Mouse (Mus musculus): ENCODE results near the gene Adh1. TPM values are rescaled to one million over a fixed set of nuclear protein-coding genes. Genes with fewer than 3 reads are reported as not detected.

The Adh1 gene
- 675 and 751 TPM in 2 replicates for polyA plus RNA-seq (2015; fragmentation: Nextera tagmentation; extraction: Ambion mirVana)

GRCm38 (mm10) chr3:138260721-138261669 is at the start of gene Adh1:
Adh1 (plus strand) TSS chr3:138260991.

GRCm38 (mm10) chr3:138217631-138218264 is 43.0 kb upstream of the Adh1 start, which contains the start of gene Adh7:
Adh7 (plus strand) TSS chr3:138217760.

DNA sequence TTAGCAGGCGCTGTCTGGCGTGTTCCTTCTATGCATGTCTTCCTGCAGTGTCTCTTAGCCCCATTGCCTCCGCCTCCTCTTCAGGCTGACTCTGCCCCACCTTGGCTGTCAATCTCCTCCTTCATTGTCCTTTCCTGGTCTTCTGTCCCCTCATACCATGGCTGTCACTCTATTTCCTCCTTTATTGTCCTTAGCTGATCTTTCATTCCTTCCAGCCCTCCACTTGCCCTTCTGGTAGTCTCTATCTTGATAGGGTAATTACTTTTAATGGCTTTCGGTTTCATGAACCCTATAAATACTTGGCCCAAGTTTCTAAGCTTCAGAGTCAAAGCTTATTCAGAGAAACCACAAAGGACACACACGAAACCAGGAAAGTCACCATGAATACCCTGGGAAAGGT is 52.2 kb downstream of the Adh1 start, which contains the start of gene Adh6a:
Adh6a (plus strand) TSS at position 322 of the 400 bp plus-strand sequence.

Other genes starting within 250 kb of the Adh1 start
- 0.07 and 0.08 TPM in 2 replicates for gene 1110002E22Rik, start 195.9 kb upstream of the Adh1 start, polyA plus RNA-seq (2015; fragmentation: Nextera tagmentation; extraction: Ambion mirVana)
- gene Gm5105, start 193.6 kb upstream of the Adh1 start, polyA plus RNA-seq (2015; fragmentation: Nextera tagmentation; extraction: Ambion mirVana), result 0.21 TPM in 1 of 2 replicates, not detected in the other
- 5.0 and 7.9 TPM in 2 replicates for gene Trmt10a, start 117.5 kb upstream of the Adh1 start, polyA plus RNA-seq (2015; fragmentation: Nextera tagmentation; extraction: Ambion mirVana)
- gene Mttp, start 116.0 kb upstream of the Adh1 start, polyA plus RNA-seq (2015; fragmentation: Nextera tagmentation; extraction: Ambion mirVana), result 3.5 and 3.7 TPM in 2 replicates
- gene 4930579F01Rik, start 67.2 kb upstream of the Adh1 start, polyA plus RNA-seq (2015; fragmentation: Nextera tagmentation; extraction: Ambion mirVana), result not detected in 2 replicates
- 2.0 and 2.9 TPM in 2 replicates for gene Adh7, start 43.2 kb upstream of the Adh1 start, polyA plus RNA-seq (2015; fragmentation: Nextera tagmentation; extraction: Ambion mirVana)
- gene Adh6a, start 52.3 kb downstream of the Adh1 start, polyA plus RNA-seq (2015; fragmentation: Nextera tagmentation; extraction: Ambion mirVana), result 0.31 and 0.34 TPM in 2 replicates
- 0.24 TPM in 1 of 2 replicates, not detected in the other for gene Adh6b, start 80.8 kb downstream of the Adh1 start, polyA plus RNA-seq (2015; fragmentation: Nextera tagmentation; extraction: Ambion mirVana)
- gene Adh4, start 154.5 kb downstream of the Adh1 start, polyA plus RNA-seq (2015; fragmentation: Nextera tagmentation; extraction: Ambion mirVana), result not detected in 2 replicates
- gene Adh5, start 182.1 kb downstream of the Adh1 start, polyA plus RNA-seq (2015; fragmentation: Nextera tagmentation; extraction: Ambion mirVana), result 109 and 120 TPM in 2 replicates
- 27.1 and 27.6 TPM in 2 replicates for gene Metap1, start 228.5 kb downstream of the Adh1 start, polyA plus RNA-seq (2015; fragmentation: Nextera tagmentation; extraction: Ambion mirVana)

Measured in urinary bladder, postnatal 0 days (tissue).